Mouse (Mus musculus): ENCODE data around the gene Shox2.

The Shox2 gene

GRCm38 (mm10) chr3:66981706-66982105 lies at the start of gene Shox2:
Shox2 (minus strand) TSS chr3:66981771.
- DNase-seq, result no peak

- DNase-seq, result no peak
These were observed 15.2 kb upstream of the Shox2 start for GRCm38 (mm10) chr3:66996820-66997219.

- DNase-seq, result no peak
These were observed 4.7 kb upstream of the Shox2 start for GRCm38 (mm10) chr3:66986287-66986560.

GRCm38 (mm10) chr3:66985539-66986286 lies 4.1 kb upstream of the Shox2 start:
- DNase-seq, result peak; percentile 69

GRCm38 (mm10) chr3:66983481-66983880 lies 1.9 kb upstream of the Shox2 start:
- DNase-seq, result no peak

GRCm38 (mm10) chr3:66982181-66982911 lies 775 bp upstream of the Shox2 start:
- DNase-seq, result peak; percentile 18

GRCm38 (mm10) chr3:66981101-66981661 lies 390 bp downstream of the Shox2 start, which contains the start of gene Rsrc1:
Rsrc1 (plus strand) TSS chr3:66981390.
- DNase-seq, result peak; percentile 32

- DNase-seq, result no peak
These were observed 1.2 kb downstream of the Shox2 start for GRCm38 (mm10) chr3:66980111-66980975.

- no peak for DNase-seq
These were observed 2.1 kb downstream of the Shox2 start for GRCm38 (mm10) chr3:66979491-66979890.

GRCm38 (mm10) chr3:66978457-66979381 lies 2.9 kb downstream of the Shox2 start:
- DNase-seq, result peak; percentile 14

- DNase-seq, result no peak
These were observed 3.6 kb downstream of the Shox2 start for GRCm38 (mm10) chr3:66977811-66978456.

GRCm38 (mm10) chr3:66976889-66977615 lies 4.5 kb downstream of the Shox2 start:
- no peak for DNase-seq

GRCm38 (mm10) chr3:66974501-66974900 lies 7.1 kb downstream of the Shox2 start:
- DNase-seq, result no peak

- peak; percentile 16 for DNase-seq
These were observed 8.1 kb downstream of the Shox2 start for GRCm38 (mm10) chr3:66973391-66973943.

- no peak for DNase-seq
These were observed 9.2 kb downstream of the Shox2 start for GRCm38 (mm10) chr3:66972191-66972950.

GRCm38 (mm10) chr3:66970661-66971331 lies 10.8 kb downstream of the Shox2 start:
- DNase-seq, result no peak

GRCm38 (mm10) chr3:66970261-66970660 lies 11.3 kb downstream of the Shox2 start:
- DNase-seq, result no peak

- DNase-seq, result no peak
These were observed 14.1 kb downstream of the Shox2 start for GRCm38 (mm10) chr3:66967508-66967907.

GRCm38 (mm10) chr3:66964884-66965283 lies 16.7 kb downstream of the Shox2 start:
- no peak for DNase-seq
